Mouse (Mus musculus): ENCODE results near the gene Fmo4. TPM values are rescaled to one million over a fixed set of nuclear protein-coding genes. Genes with fewer than 3 reads are reported as not detected.
"Not testable (repeated sequence)": the region's sequence is repeated elsewhere in the genome, so short reads cannot be mapped to it uniquely, and the experiment has no call there.

Gene Fmo4
- total RNA-seq, 2 experiments from 2014 or later = 0.12 to 0.38 TPM

DNA sequence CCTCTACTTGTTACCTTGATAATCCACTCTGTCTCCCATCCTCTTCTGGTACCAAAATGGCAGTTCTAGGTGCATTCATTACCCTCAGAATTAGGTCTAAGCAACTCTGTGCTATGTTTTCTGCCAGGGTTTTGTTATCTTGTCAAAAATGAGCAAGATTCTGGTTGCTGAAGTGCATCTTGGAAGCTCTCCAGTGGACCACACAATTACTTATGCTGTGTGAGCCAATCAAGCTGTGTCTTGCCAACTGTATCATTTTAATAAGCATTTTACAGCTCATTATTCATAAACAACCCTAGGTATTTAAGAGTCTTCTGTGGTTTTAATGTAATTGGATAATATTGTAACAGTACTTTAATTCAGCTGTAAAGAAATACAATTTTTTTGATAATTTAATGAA is 17.3 kb downstream of the Fmo4 start:
- no peak for DNase-seq (ENCODE audit: low spot score in 2 of 2)

DNA sequence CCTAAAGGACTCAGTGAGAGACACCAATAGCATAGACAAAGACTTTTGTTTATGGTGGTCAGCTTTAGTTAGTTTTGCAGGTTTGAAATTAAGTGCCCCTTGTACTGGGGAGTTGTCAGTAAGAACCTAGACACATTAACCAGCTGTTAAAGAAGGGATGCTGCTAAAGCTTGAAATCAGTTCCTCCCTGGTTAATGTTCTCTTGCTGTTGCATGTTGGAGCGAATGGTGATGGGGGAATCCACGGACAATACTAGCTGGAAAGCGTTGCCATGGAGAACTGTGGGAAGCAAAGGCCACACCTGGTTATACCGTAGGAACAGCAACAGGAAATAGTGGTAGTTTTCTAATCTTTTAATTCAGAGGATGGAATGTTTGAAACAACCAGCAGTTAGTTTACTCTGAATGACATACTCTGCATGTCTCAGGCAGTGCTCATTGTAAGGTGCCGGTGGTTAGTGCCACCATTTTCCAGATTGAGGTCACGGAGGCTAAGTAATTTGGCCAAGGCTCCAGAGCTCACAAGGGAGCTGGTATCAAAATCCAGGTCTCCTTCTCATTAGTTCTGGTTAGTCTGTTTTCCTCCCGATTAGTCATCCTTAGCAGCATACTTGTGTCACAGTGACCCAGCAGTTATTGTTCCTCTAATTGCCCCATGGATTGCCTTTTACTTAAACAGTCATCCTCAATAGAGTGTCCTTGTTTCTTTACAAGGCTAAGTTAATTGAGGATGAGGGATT is 21.3 kb downstream of the Fmo4 start:
- DNase-seq (ENCODE audit: low spot score in 2 of 2) = no peak

DNA sequence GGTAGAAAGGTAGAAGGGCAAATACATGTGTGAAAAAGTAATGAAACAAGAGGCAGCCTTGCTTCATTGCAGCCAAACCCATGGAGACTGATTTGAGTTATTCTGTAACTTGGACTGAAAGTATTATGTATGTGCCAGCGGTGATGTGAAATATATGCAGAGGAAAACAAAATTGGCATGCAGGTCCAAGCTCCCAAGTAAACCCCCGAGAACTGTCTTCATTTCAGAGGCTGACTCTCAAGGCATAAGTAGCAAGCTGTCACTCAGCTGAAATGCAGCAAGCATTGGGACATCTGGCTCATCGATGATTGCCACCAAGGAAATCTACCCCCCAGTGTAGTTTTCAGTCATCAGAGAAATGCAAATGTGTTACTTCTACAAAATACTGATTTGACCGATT is 28.6 kb downstream of the Fmo4 start:
- no peak for DNase-seq (ENCODE audit: low spot score in 2 of 2)

DNA sequence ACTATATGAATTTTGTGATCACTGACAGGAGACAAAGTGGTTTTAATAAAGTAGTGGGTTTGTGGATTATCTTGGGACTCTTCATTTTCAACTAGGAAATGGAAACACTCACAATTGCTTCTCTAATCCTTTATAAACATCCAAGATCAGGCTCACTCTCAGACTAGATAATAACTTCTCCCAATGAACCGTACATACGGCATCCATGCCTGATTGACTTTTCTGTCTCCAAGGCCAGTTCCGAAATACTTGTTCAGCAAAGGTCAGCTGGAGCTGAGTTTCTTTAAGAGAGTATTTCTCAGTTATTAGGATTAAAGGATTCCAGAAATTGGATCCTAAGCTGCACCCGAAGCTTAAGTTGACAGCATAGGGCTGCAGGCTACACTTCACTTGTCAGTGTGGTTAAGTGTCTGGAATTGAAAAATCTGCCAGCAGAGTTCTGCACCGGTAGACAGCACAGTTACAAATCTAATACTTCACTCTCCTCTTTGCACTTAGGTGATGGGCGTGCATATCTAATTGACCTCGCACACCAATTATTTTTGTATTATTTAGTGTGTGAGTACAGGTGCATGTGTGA is 30.0 kb downstream of the Fmo4 start:
- no peak for DNase-seq (ENCODE audit: low spot score in 2 of 2)

DNA sequence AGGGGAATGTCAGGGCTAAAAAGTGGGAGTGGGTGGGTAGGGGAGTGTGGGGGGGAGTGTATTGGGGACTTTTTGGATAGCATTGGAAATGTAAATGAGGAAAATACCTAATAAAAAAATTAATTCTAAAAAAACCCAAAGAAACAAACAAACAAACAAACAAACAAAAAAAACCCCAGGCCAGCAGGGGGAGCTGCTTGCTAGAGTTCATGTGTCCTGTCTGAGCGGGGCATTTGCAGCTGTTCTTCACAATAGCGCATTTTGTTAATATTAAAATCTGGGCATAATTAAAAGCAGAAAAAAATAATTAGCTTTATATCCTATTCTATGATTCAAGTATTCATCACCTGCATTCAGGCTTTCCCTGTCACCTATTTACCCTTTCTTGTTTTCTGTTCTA is 32.7 kb downstream of the Fmo4 start:
- not testable (repeated sequence) for DNase-seq (ENCODE audit: low spot score in 2 of 2)

DNA sequence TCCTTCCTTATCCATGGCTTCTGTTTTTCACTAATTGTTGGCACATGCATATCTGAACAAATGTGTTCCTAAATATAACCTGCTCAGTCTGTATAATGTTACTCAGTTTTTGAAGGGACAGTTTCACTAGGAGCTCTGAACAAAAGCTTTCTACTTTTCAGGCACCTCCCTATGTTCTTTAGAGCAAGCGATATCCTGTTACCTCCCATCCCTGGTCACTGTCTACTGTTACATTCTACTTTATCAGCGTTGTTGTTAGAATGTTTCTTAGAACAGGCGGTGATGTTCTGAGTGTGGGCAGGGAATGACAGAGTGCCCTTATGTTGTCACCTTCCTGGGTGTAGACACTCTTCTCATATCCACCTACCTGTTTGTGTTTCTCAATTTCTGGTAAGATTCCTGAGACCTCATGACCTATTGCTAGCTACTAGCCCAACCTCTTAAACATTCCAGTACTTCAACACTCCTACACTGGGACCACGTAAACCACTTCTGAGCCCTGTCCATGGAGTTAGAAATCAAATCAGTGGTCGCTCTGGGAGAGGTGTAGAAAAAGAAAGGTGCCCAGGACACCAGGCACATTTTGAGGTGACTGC is 35.7 kb downstream of the Fmo4 start:
- DNase-seq (ENCODE audit: low spot score in 2 of 2) = no peak

DNA sequence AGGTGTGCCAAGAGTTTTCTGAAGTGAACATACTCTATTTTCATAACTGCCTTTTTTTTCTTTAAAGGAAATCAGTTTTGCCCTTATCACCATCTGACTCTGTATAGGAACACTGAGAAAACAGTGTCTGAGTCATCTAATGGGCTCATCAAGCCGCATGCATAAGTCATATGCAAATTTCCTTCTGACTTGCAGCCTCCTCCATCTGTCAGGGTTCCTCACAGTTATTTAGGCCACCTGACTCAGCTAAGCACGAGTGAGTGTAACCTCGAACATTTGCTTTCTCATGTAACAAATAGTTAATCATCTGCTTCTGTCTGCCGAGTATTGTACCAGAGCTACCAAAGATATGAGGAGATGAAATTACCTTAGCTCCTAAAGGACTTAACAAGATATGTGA is 40.1 kb downstream of the Fmo4 start:
- no peak for DNase-seq (ENCODE audit: low spot score in 2 of 2)

DNA sequence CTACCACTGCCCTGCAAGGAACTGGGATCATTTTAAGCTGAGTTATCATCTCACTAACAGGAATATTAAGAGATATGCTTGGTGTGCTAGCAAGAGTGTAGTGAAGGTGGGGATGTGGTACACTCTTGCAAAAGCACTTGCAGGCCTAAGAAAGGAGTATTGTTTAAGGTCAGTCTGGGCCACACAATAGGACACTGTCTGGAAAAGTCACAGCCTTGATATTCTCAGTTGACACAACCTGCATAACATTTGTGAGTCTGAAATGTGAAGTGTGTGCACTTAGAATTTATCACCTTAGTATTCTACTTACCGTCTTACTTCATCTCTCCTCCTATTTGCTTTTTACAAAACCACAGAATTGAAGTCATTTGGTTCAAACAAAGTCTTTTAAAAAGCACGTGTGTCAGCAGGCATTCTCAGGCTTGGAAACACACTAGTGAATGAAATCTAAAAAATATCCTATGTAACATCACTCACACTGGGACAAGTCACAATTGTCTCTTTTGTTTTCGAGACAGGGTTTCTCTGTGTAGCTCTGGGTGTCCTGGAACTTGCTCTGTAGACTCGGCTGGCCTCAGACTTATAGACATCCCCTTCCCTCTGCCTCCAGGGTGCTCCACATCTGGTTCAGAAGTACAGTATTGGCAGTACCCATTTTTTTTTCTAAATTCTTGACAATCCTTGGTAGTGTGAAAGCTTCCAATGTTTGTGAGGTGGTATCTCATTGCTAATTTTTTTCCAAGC is 42.0 kb downstream of the Fmo4 start:
- no peak for DNase-seq (ENCODE audit: low spot score in 2 of 2)

DNA sequence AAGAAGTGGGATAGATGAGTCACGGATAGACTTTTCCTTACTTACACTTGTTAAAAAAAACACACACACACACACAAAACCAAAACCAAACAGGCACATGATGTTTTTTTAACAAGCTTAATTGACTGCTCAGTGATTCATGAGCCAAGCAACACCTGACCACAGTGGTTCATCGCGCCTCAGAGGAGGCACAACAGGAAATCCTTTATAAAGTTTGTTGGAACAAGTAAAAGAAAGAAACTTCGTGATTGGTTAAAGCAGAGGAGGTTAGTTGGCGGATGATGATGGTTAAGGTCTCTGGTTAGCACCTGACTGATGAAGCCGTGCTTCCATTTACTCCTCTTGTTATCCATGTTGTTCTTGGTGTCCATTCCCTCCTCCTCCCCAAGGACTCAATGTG is 61.8 kb downstream of the Fmo4 start:
- DNase-seq (ENCODE audit: low spot score in 2 of 2) = no peak

DNA sequence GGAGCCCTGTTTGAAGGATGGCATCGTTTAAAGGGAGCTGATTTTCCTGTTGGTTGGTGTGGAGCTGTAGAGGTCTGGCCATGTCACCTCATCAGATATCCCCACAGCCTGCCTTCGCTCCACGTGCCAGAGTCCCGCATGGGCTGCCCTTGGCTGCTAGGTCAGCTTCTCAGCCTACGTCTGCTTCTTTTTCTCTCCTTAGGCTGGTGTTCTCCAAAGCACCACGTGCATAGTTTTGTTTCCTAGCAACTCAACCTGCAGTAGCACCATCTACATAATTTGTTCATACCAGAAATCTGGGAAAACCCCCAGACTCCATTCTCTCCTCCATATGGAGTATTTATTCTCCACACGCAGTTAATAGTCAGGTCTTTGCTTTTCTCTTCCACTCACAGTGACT is 64.2 kb downstream of the Fmo4 start:
- DNase-seq (ENCODE audit: low spot score in 2 of 2) = peak; percentile 22 to 38

DNA sequence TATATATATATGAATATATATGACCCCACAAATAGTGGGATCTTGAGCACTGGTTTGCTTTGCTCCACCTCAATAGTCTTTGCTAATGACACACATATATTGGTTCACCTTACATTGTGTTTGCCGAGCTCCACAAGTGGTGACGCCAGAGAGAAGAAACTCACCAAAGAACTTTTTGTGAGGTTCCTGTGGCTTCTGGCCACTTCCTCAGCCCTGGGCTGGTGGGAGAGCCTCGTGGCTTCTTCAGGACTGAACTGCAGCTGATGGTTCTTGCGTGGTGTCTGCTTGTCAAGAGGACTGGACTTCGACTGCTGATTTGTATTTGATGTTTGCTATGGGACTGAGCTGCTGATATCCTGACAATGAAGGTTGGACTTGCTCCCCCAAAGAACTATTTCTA is 65.0 kb downstream of the Fmo4 start:
- DNase-seq (ENCODE audit: low spot score in 2 of 2) = no peak

Other genes with a start within 250 kb of the Fmo4 start
- gene Vamp4, start 243.5 kb downstream of the Fmo4 start, total RNA-seq (2021) = 10 to 100 TPM; 80.3 to 83.1 TPM
- 1 to 10 TPM; 7.8 to 9.7 TPM for gene Myoc, start 174.8 kb downstream of the Fmo4 start, total RNA-seq (2021)
- not detected for gene Myocos, start 155.8 kb downstream of the Fmo4 start, total RNA-seq (2021)
- 100 to 1,000 TPM; 183 to 205 TPM for gene Prrc2c, start 73.4 kb downstream of the Fmo4 start, total RNA-seq (2021)
- 10 to 100 TPM; 21.6 to 23.1 TPM for gene Fmo1, start 52.6 kb upstream of the Fmo4 start, total RNA-seq (2021)
- gene Fmo2, start 84.8 kb upstream of the Fmo4 start, total RNA-seq (2021) = 1 to 10 TPM; 1.2 to 1.7 TPM
- not detected for gene Fmo6, start 123.5 kb upstream of the Fmo4 start, total RNA-seq (2021)
- gene Fmo3, start 170.6 kb upstream of the Fmo4 start, total RNA-seq (2021) = not detected

Measured in layer of hippocampus, postnatal 14 days (tissue).